ENCODE assay signal across 14 mouse cellular contexts in the genomic region with DNA sequence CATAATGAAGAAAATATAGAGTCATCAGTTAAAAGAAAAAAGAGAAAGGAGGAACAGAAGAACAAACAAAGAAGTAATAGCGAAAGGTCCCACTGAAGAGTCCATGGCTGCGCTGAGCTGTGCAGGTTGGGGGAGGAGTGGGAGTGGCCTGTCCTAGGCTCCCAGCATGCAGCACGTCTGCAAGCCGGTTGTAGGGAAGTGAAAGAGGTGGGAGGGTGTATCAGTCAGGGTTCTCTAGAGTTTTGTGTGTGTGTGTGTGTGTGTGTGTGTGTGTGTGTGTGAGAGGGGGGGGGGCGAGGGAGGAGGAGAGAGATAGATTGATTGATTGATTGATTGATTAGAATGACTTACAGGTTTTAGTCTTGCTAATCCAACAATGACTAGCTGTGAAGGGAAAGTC. TPM values are rescaled to one million over a fixed set of nuclear protein-coding genes. Genes with fewer than 3 reads are reported as not detected.
DNase-seq lines count a peak whose midpoint lies in the region; ATAC-seq and TF ChIP-seq lines count a peak whose summit lies in the region.
"Had no signal": no experiment of that assay in that cellular context is flagged by ENCODE, and none has a peak within 500 bp of the region (broad histone marks: within the 10 kb centered on the region; RNA-seq: fewer than 3 reads in every experiment).

No protein-coding gene starts in this region.

- peak; percentile 75 to 79 for DNase-seq in B cell, adult 2 months
- DNase-seq in CH12.LX (ENCODE audit: extremely low read depth) = peak; percentile 95
- DNase-seq in induced T-regulatory cell, adult 2 months (ENCODE audit: low read depth) = peak; percentile 44
- no peak for DNase-seq in cerebellum, postnatal 25 days
- no peak for DNase-seq in urinary bladder, postnatal 14 days (ENCODE audit: low spot score)
- DNase-seq in heart, adult 18-20 months = no peak
- DNase-seq: cerebellum, postnatal 14 days; gastrocnemius, postnatal 10 days; heart, postnatal 14 days; thymus, adult 18-20 months had no signal

- peak; percentile 71 for ATAC-seq in megakaryocyte-erythroid progenitor cell, adult 5-6 weeks (replicated peaks; ENCODE audit: low FRiP score, low TSS enrichment, poor library complexity, severe bottlenecking)
- ATAC-seq in midbrain, embryonic 13.5 days = no peak

- WGBS in midbrain, embryonic 13.5 days = 45% methylated on average over 5 of the region's 5 CpGs

- H3K9me3 ChIP-seq in CH12.LX (replicated peaks; ENCODE audit: low read length) = no peaks in the 10 kb centered on the region
- H3K9me3 ChIP-seq in midbrain, embryonic 13.5 days = no peaks in the 10 kb centered on the region
- H3K9me3 ChIP-seq: limb, embryonic 15.5 days had no signal

- peak; percentile 89 for TF ChIP-seq EP300 in CH12.LX (IDR thresholded peaks at IDR 0.05; ENCODE audit: low read length)

- peak overlapping the region; percentile 68; the same call in 1 of the 2 replicates for H3K27ac ChIP-seq in CH12.LX (ENCODE audit: insufficient read depth, low read depth)
- no peak overlapping the region for H3K27ac ChIP-seq in midbrain, embryonic 13.5 days
- H3K27ac ChIP-seq: limb, embryonic 15.5 days had no signal

- H3K4me1 ChIP-seq in CH12.LX (ENCODE audit: control insufficient read depth in 1 of 2, insufficient read depth in 2 of 2) = peaks cover 33 to 58% of the 10 kb centered on the region in 2 experiments
- H3K4me1 ChIP-seq in midbrain, embryonic 13.5 days (replicated peaks) = no peaks in the 10 kb centered on the region

- H3K27me3 ChIP-seq in CH12.LX (replicated peaks) = no peaks in the 10 kb centered on the region
- no peaks in the 10 kb centered on the region for H3K27me3 ChIP-seq in midbrain, embryonic 13.5 days
- H3K27me3 ChIP-seq: limb, embryonic 15.5 days had no signal

- TF ChIP-seq RAD21 in CH12.LX (IDR thresholded peaks at IDR 0.05; ENCODE audit: low read depth, low read length) = no peak

- peaks cover 5 to 7% of the 10 kb centered on the region in 2 experiments for H3K36me3 ChIP-seq in CH12.LX (replicated peaks in 1 of 2; ENCODE audit: control insufficient read depth in 1 of 2, insufficient read depth in 1 of 2, low read length in 1 of 2)
- H3K36me3 ChIP-seq in midbrain, embryonic 13.5 days = peaks cover 42% of the 10 kb centered on the region

- no peaks in the 10 kb centered on the region for H3K79me2 ChIP-seq in CH12.LX (replicated peaks; ENCODE audit: control insufficient read depth, extremely low read depth, insufficient read depth, poor library complexity, severe bottlenecking)

- no peak for TF ChIP-seq CTCF in CH12.LX (conservative IDR thresholded peaks at IDR 0.05 in 1 of 2, IDR thresholded peaks at IDR 0.05 in 1 of 2; ENCODE audit: low read depth in 2 of 2, low read length in 2 of 2)

- peak overlapping the region; percentile 62 for H3K4me2 ChIP-seq in CH12.LX (ENCODE audit: insufficient read depth, low read depth, poor library complexity, severe bottlenecking)
- H3K4me2 ChIP-seq in midbrain, embryonic 13.5 days (replicated peaks) = no peak overlapping the region
- H3K4me2 ChIP-seq: limb, embryonic 15.5 days had no signal

- dilution Hi-C loops in CH12.LX (cut with MboI; ENCODE audit: extremely low pct_ligation_motif_present, extremely low pct_unique_long_range_greater_than_20kb, low sequenced_read_pairs) = no loop called here

- in situ Hi-C loops in CH12.LX (cut with MboI; ENCODE audit: low pct_ligation_motif_present, low pct_unique_long_range_greater_than_20kb, low sequenced_read_pairs) = no loop called here

- peak; percentile 94 for TF ChIP-seq POLR2A in CH12.LX (IDR thresholded peaks at IDR 0.05; ENCODE audit: low read depth, low read length)

- peak overlapping the region; percentile 54; the same call in 1 of the 2 replicates for H3K9ac ChIP-seq in CH12.LX (ENCODE audit: insufficient read depth, low read depth)
- H3K9ac ChIP-seq in midbrain, embryonic 13.5 days (replicated peaks) = no peak overlapping the region
- H3K9ac ChIP-seq: limb, embryonic 15.5 days had no signal

- H3K4me3 ChIP-seq in CH12.LX (replicated peaks in 1 of 3; ENCODE audit: low read depth in 2 of 3, low read length in 2 of 3, poor library complexity in 1 of 3) = peak overlapping the region in 2 of 3 experiments; percentile 17 to 30
- H3K4me3 ChIP-seq in midbrain, embryonic 13.5 days (replicated peaks) = no peak overlapping the region
- H3K4me3 ChIP-seq: limb, embryonic 15.5 days; myocyte had no signal

TF ChIP-seq in CH12.LX, 34 proteins besides CTCF, POLR2A, EP300 and RAD21 (continues in another document):
- TF ChIP-seq PAX5 (IDR thresholded peaks at IDR 0.05; ENCODE audit: low read length) (no peak), UBTF (IDR thresholded peaks at IDR 0.05; ENCODE audit: low read depth, low read length) (no peak), SIN3A (IDR thresholded peaks at IDR 0.05; ENCODE audit: low read length) (peak; percentile 90), POLR2AphosphoS2 (IDR thresholded peaks at IDR 0.05; ENCODE audit: low read depth, low read length) (peak; percentile 85; the same call in 1 of the 2 replicates), KAT2A (IDR thresholded peaks at IDR 0.05; ENCODE audit: insufficient replicate concordance, low read length) (no peak), MEF2A (IDR thresholded peaks at IDR 0.05; ENCODE audit: borderline replicate concordance, low read depth, low read length) (peak; percentile 74; the same call in 1 of the 2 replicates), MAZ (IDR thresholded peaks at IDR 0.05; ENCODE audit: low read depth, low read length) (peak; percentile 100), ETS1 (conservative IDR thresholded peaks at IDR 0.05; ENCODE audit: low read depth, low read length) (peak; percentile 53; the same call in 1 of the 2 replicates), ELF1 (IDR thresholded peaks at IDR 0.05; ENCODE audit: low read depth, low read length) (peak; percentile 82), USF1 (IDR thresholded peaks at IDR 0.05; ENCODE audit: low read depth, low read length) (no peak), RCOR1 (conservative IDR thresholded peaks at IDR 0.05; ENCODE audit: low read depth, low read length) (peak; percentile 71; the same call in 1 of the 2 replicates), MAX (IDR thresholded peaks at IDR 0.05; ENCODE audit: low read length) (no peak; the same call in none of the 2 replicates), NELFE (IDR thresholded peaks at IDR 0.05; ENCODE audit: low read depth, low read length) (peak; percentile 78), NRF1 (IDR thresholded peaks at IDR 0.05; ENCODE audit: low read depth, low read length) (peak; percentile 38), IRF4 (IDR thresholded peaks at IDR 0.05; ENCODE audit: low read depth, low read length) (peak; percentile 98), HCFC1 (IDR thresholded peaks at IDR 0.05; ENCODE audit: low read depth, low read length) (peak; percentile 67), ZKSCAN1 (IDR thresholded peaks at IDR 0.05; ENCODE audit: borderline replicate concordance, low read depth, low read length) (no peak), CHD1 (IDR thresholded peaks at IDR 0.05; ENCODE audit: low read depth, low read length) (no peak), MAFK (IDR thresholded peaks at IDR 0.05; ENCODE audit: insufficient replicate concordance, low read length) (no peak), SMC3 (IDR thresholded peaks at IDR 0.05; ENCODE audit: low read depth, low read length) (no peak), JUN (IDR thresholded peaks at IDR 0.05; ENCODE audit: insufficient read depth, low read depth, low read length) (no peak), CHD2 (IDR thresholded peaks at IDR 0.05; ENCODE audit: low read length) (peak; percentile 89; the same call in 1 of the 2 replicates), MXI1 (IDR thresholded peaks at IDR 0.05; ENCODE audit: low read depth, low read length) (peak; percentile 53; the same call in 1 of the 2 replicates), BHLHE40 (IDR thresholded peaks at IDR 0.05; ENCODE audit: low read depth, low read length) (peak; percentile 64), ZNF384 (IDR thresholded peaks at IDR 0.05; ENCODE audit: low read depth, low read length) (peak; percentile 14; the same call in 1 of the 2 replicates)

RNA-seq across cellular contexts. Expression of a gene that starts 21.9 kb away (rescaled TPM):
- total RNA-seq in CH12.LX (2012; rRNA removed) = 14.1 and 16.9 TPM in 2 replicates
- total RNA-seq in CH12.LX (2014; rRNA removed) = 9.0 and 11.7 TPM in 2 replicates
- 12.9 and 15.5 TPM in 2 replicates for polyA plus RNA-seq in CH12.LX (2012; ENCODE audit: insufficient read length, low read depth)
- 16.0 and 21.8 TPM in 2 replicates for total RNA-seq in megakaryocyte-erythroid progenitor cell, adult 5-6 weeks (2014; fragmentation: Nextera tagmentation)
- total RNA-seq in megakaryocyte-erythroid progenitor cell, adult 5-6 weeks (2017) = 8.7 and 13.3 TPM in 2 replicates
- polyA plus RNA-seq in midbrain, embryonic 13.5 days (2015; fragmentation: Nextera tagmentation; extraction: Ambion mirVana) = 100 and 101 TPM in 2 replicates
- total RNA-seq in heart, adult 18-20 months (2021) = 100 to 1,000 TPM; 165 to 167 TPM

RNA-seq across cellular contexts. Expression of a gene that starts 27.9 kb away (rescaled TPM):
- total RNA-seq in CH12.LX (2012; rRNA removed) (11.6 and 12.9 TPM in 2 replicates), CH12.LX (2014; rRNA removed) (7.2 and 9.6 TPM in 2 replicates)
- polyA plus RNA-seq in CH12.LX (2012; ENCODE audit: insufficient read length, low read depth) = 48.7 and 53.7 TPM in 2 replicates
- 20.3 and 33.3 TPM in 2 replicates for total RNA-seq in megakaryocyte-erythroid progenitor cell, adult 5-6 weeks (2014; fragmentation: Nextera tagmentation)
- 15.2 and 16.5 TPM in 2 replicates for total RNA-seq in megakaryocyte-erythroid progenitor cell, adult 5-6 weeks (2017)
- 45.8 and 46.2 TPM in 2 replicates for polyA plus RNA-seq in midbrain, embryonic 13.5 days (2015; fragmentation: Nextera tagmentation; extraction: Ambion mirVana)
- 10 to 100 TPM; 14.3 to 19.7 TPM for total RNA-seq in heart, adult 18-20 months (2021)

RNA-seq across cellular contexts. Expression of a gene that starts 30.6 kb away (rescaled TPM):
- total RNA-seq in CH12.LX (2012; rRNA removed) (65.7 and 66.1 TPM in 2 replicates), CH12.LX (2014; rRNA removed) (32.8 and 36.3 TPM in 2 replicates)
- 94.9 and 101 TPM in 2 replicates for polyA plus RNA-seq in CH12.LX (2012; ENCODE audit: insufficient read length, low read depth)
- 46.3 and 49.3 TPM in 2 replicates for total RNA-seq in megakaryocyte-erythroid progenitor cell, adult 5-6 weeks (2014; fragmentation: Nextera tagmentation)
- 13.4 and 15.0 TPM in 2 replicates for total RNA-seq in megakaryocyte-erythroid progenitor cell, adult 5-6 weeks (2017)
- polyA plus RNA-seq in midbrain, embryonic 13.5 days (2015; fragmentation: Nextera tagmentation; extraction: Ambion mirVana) = 130 and 131 TPM in 2 replicates
- 10 to 100 TPM; 19.1 to 20.4 TPM for total RNA-seq in heart, adult 18-20 months (2021)

RNA-seq across cellular contexts. Expression of a gene that starts 56.0 kb away (rescaled TPM):
- total RNA-seq in CH12.LX (2012; rRNA removed) (24.4 and 34.0 TPM in 2 replicates), CH12.LX (2014; rRNA removed) (17.0 and 17.4 TPM in 2 replicates)
- polyA plus RNA-seq in CH12.LX (2012; ENCODE audit: insufficient read length, low read depth) = 33.5 and 34.9 TPM in 2 replicates
- 25.3 and 25.4 TPM in 2 replicates for total RNA-seq in megakaryocyte-erythroid progenitor cell, adult 5-6 weeks (2014; fragmentation: Nextera tagmentation)
- total RNA-seq in megakaryocyte-erythroid progenitor cell, adult 5-6 weeks (2017) = 9.5 and 11.6 TPM in 2 replicates
- polyA plus RNA-seq in midbrain, embryonic 13.5 days (2015; fragmentation: Nextera tagmentation; extraction: Ambion mirVana) = 79.1 and 85.4 TPM in 2 replicates
- total RNA-seq in heart, adult 18-20 months (2021) = 10 to 100 TPM; 11.3 to 14.7 TPM

Comparison
In these comparisons a context has a peak if more than half of its experiments do, and no peak if none do; other contexts are left out.
1. DNase-seq: peak in B cell, adult 2 months (2 of 2), CH12.LX (single experiment) and induced T-regulatory cell, adult 2 months (single experiment); none in cerebellum, postnatal 25 days (0 of 2), urinary bladder, postnatal 14 days (single experiment) and heart, adult 18-20 months (0 of 2).
2. RNA of a gene that starts 21.9 kb away (total RNA-seq): 165 to 167 TPM in heart, adult 18-20 months; 9.0 to 16.9 TPM in CH12.LX and 8.7 to 21.8 TPM in megakaryocyte-erythroid progenitor cell, adult 5-6 weeks; every median in the first group is over 4 times any median in the second.